Mouse (Mus musculus) ES-E14 (cell line): ENCODE results near the gene Erc2.

Source experiments
- CHD2 ChIP-seq: IDR thresholded peaks from 2 replicates; pipeline ENCODE4 v1.6.1; 2014; ENCODE audit warnings: mild to moderate bottlenecking, low read depth, low read length, inconsistent platforms
- HCFC1 ChIP-seq: IDR thresholded peaks from 2 replicates; pipeline ENCODE4 v1.6.1; 2012; ENCODE audit warnings: low read length, inconsistent platforms, borderline replicate concordance; ENCODE audit not compliant: insufficient read depth
- ZC3H11A ChIP-seq: IDR thresholded peaks from 2 replicates; pipeline ENCODE4 v1.6.1; 2012; ENCODE audit warnings: low read depth, mild to moderate bottlenecking, inconsistent platforms, low read length, borderline replicate concordance
- ZNF384 ChIP-seq: IDR thresholded peaks from 2 replicates; pipeline ENCODE4 v1.6.1; 2012; ENCODE audit warnings: low read depth, low read length, inconsistent platforms

GRCm38 (mm10) chr14:27987422-27987821 lies 365.2 kb downstream of the Erc2 start:
- no peak for TF ChIP-seq HCFC1
- TF ChIP-seq CHD2 = no peak
- no peak for TF ChIP-seq ZC3H11A
- TF ChIP-seq ZNF384 = no peak
